Comparison of ENCODE assay signal across 8 mouse cellular contexts in the genomic region with DNA sequence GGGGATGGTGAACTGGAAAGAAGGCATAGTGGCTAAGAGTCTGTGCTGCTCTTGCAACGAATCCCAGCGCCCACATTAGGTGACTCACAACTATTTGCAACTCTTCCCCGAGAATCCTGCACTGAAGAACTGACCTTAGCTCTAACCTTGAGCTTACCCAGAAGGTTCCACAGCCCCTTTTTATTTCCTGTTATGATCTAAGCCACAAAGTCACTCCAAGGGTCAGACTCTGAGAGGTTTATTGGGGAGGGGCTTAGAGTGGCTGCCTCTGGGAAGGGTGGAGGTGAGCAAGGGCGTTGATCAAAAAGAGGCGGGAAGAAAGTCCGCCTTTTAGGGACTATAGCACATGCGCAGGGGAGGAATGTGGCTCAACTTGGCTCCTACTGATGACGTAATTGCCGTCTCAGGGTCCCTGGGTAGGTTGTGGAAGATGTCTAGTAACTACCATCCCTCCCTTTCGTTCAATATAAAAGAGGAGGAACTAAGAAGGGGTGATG. TPM values are rescaled to one million over a fixed set of nuclear protein-coding genes. Genes with fewer than 3 reads are reported as not detected.
DNase-seq lines count a peak whose midpoint lies in the region; ATAC-seq and TF ChIP-seq lines count a peak whose summit lies in the region.

No protein-coding gene starts in this region.

- H3K27ac ChIP-seq in forebrain, embryonic 14.5 days (ENCODE audit: low read depth, low read length), result no peak overlapping the region
- peak overlapping the region; percentile 95 for H3K27ac ChIP-seq in limb, embryonic 10.5 days
- peak overlapping the region; percentile 71 for H3K27ac ChIP-seq in midbrain, postnatal 0 days (ENCODE audit: low read depth, low read length)

- TF ChIP-seq CTCF in midbrain, postnatal 0 days (IDR thresholded peaks at IDR 0.05), result no peak

- peaks cover 8% of the 10 kb centered on the region for H3K36me3 ChIP-seq in forebrain, embryonic 14.5 days (ENCODE audit: control insufficient read depth, insufficient read depth, low read length)
- peaks cover 21% of the 10 kb centered on the region for H3K36me3 ChIP-seq in limb, embryonic 10.5 days
- H3K36me3 ChIP-seq in midbrain, postnatal 0 days (ENCODE audit: insufficient read depth, low read length), result peaks cover 7% of the 10 kb centered on the region

- DNase-seq in kidney, adult 11 months, result peak; percentile 14
- DNase-seq in kidney, postnatal 36 days, result no peak
- peak; percentile 75 for DNase-seq in MEL-GATA-1-ER (ENCODE audit: extremely low read depth, low read depth)
- DNase-seq in forebrain, embryonic 14.5 days (ENCODE audit: low spot score), result no peak
- DNase-seq in limb, embryonic 10.5 days (ENCODE audit: low spot score), result peak; percentile 40
- no peak for DNase-seq in midbrain, postnatal 0 days (ENCODE audit: low spot score)
- no peak for DNase-seq in right cerebral cortex, postnatal 14 days
- DNase-seq in left cerebral cortex, postnatal 4 days, result no peak

- H3K27me3 ChIP-seq in forebrain, embryonic 14.5 days (replicated peaks; ENCODE audit: control insufficient read depth, insufficient read depth, low read length), result no peaks in the 10 kb centered on the region
- H3K27me3 ChIP-seq in limb, embryonic 10.5 days (ENCODE audit: low read depth, poor library complexity, severe bottlenecking), result no peaks in the 10 kb centered on the region
- H3K27me3 ChIP-seq in midbrain, postnatal 0 days (ENCODE audit: insufficient read depth, low read length), result no peaks in the 10 kb centered on the region

- WGBS in forebrain, embryonic 14.5 days, result 49% methylated on average over 10 of the region's 10 CpGs
- 46% methylated on average over 10 of the region's 10 CpGs for WGBS in limb, embryonic 10.5 days
- 59% methylated on average over 10 of the region's 10 CpGs for WGBS in midbrain, postnatal 0 days

- intact Hi-C loops in left cerebral cortex, postnatal 4 days (cut with DNase I), result no loop called here

- 0 out of 2 replicates have a peak overlapping the region, but pooled peaks have one; percentile 92 for H3K9ac ChIP-seq in forebrain, embryonic 14.5 days (ENCODE audit: low read length)
- peak overlapping the region; percentile 87; the same call in 1 of the 2 replicates for H3K9ac ChIP-seq in midbrain, postnatal 0 days (replicated peaks; ENCODE audit: low read length, poor library complexity, severe bottlenecking)

- no peaks in the 10 kb centered on the region for H3K9me3 ChIP-seq in forebrain, embryonic 14.5 days (replicated peaks; ENCODE audit: control insufficient read depth, low read length)
- H3K9me3 ChIP-seq in limb, embryonic 10.5 days (replicated peaks), result no peaks in the 10 kb centered on the region
- no peaks in the 10 kb centered on the region for H3K9me3 ChIP-seq in midbrain, postnatal 0 days (ENCODE audit: low read length)

- H3K4me3 ChIP-seq in forebrain, embryonic 14.5 days (ENCODE audit: low read depth, low read length), result peak overlapping the region; percentile 77
- peak overlapping the region; percentile 97 for H3K4me3 ChIP-seq in limb, embryonic 10.5 days
- H3K4me3 ChIP-seq in midbrain, postnatal 0 days (ENCODE audit: low read depth, low read length), result peak overlapping the region; percentile 87

- peak overlapping the region; percentile 95 for H3K4me2 ChIP-seq in forebrain, embryonic 14.5 days (ENCODE audit: low read length)
- H3K4me2 ChIP-seq in midbrain, postnatal 0 days (ENCODE audit: low read depth, low read length, poor library complexity, severe bottlenecking), result peak overlapping the region; percentile 94

- ATAC-seq in forebrain, embryonic 14.5 days, result no peak; the same call in 1 of the 2 replicates
- ATAC-seq in midbrain, postnatal 0 days (ENCODE audit: low FRiP score), result peak; percentile 20; the same call in 1 of the 2 replicates

- H3K4me1 ChIP-seq in forebrain, embryonic 14.5 days (ENCODE audit: control insufficient read depth, insufficient read depth, low read length), result peaks cover 8% of the 10 kb centered on the region
- peaks cover 29% of the 10 kb centered on the region for H3K4me1 ChIP-seq in limb, embryonic 10.5 days
- H3K4me1 ChIP-seq in midbrain, postnatal 0 days (ENCODE audit: insufficient read depth, low read length), result peaks cover 15% of the 10 kb centered on the region; the same call in 1 of the 2 replicates

RNA-seq across cellular contexts. Expression of a gene that starts 0.5 kb away (rescaled TPM):
- 29.7 and 36.6 TPM in 2 replicates for polyA plus RNA-seq in forebrain, embryonic 14.5 days (2014; fragmentation: Nextera tagmentation; extraction: Ambion mirVana)
- polyA plus RNA-seq in limb, embryonic 10.5 days (2016; fragmentation: Nextera tagmentation; extraction: Ambion mirVana), result 40.4 and 44.3 TPM in 2 replicates
- 37.9 and 57.7 TPM in 2 replicates for total RNA-seq in midbrain, postnatal 0 days (2014; rRNA removed)
- 33.5 and 34.2 TPM in 2 replicates for polyA plus RNA-seq in midbrain, postnatal 0 days (2015; fragmentation: Nextera tagmentation; extraction: Ambion mirVana)
- 10 to 100 TPM; 21.2 to 23.7 TPM for total RNA-seq in left cerebral cortex, postnatal 4 days (2021)

Comparison
In these comparisons a context has a peak if more than half of its experiments do, and no peak if none do; other contexts are left out.
1. DNase-seq: peak in kidney, adult 11 months (single experiment), MEL-GATA-1-ER (single experiment) and limb, embryonic 10.5 days (single experiment); none in kidney, postnatal 36 days (0 of 2), forebrain, embryonic 14.5 days (single experiment), midbrain, postnatal 0 days (single experiment), right cerebral cortex, postnatal 14 days (single experiment) and left cerebral cortex, postnatal 4 days (single experiment).
2. Peak in every context shown above with its lines, with median percentiles within 50 percentile points of each other: H3K4me3 ChIP-seq.